Mouse (Mus musculus) liver, adult 2 months (tissue): ENCODE data around the gene Prkab2.

Experiments used
- CTCF ChIP-seq: fragments of 200-500 bp; IDR thresholded peaks from 2 replicates; pipeline ENCODE4 v1.5.1; 2011; ENCODE audit warnings: low read depth, low read length, control low read depth
- POLR2A ChIP-seq: fragments of 200-500 bp; IDR thresholded peaks from 2 replicates; pipeline ENCODE4 v1.6.1; 2011; ENCODE audit warnings: low read length, control low read depth; ENCODE audit not compliant: insufficient read depth; ENCODE audit errors: extremely low read depth

DNA sequence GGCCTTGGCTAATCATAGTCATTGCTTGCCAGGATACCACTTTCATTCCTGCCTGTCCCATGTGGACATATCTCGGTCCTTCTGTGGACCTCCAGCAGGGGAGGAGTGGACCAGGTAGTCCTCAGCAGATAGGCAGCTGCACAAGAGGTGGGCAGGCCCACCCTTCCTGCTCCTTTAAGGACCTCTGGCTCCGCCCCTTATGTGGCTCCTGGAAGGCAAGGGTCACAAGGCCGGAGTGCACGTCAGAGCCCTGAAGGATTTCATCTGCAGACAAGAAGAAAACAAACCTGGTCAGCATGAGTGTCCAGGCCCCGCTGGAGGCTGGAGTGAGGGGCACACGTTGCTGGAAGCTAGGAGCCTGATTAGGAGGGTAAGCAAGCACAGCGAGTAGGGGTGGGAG is 32.6 kb downstream of the Prkab2 start:
- no peak for TF ChIP-seq CTCF
- TF ChIP-seq POLR2A: no peak
